Mouse (Mus musculus): ENCODE results near the gene Ptbp3. TPM values are rescaled to one million over a fixed set of nuclear protein-coding genes. Genes with fewer than 3 reads are reported as not detected.
A peak's percentile ranks its signal among the peaks of the same experiment; 100 is the strongest.

The Ptbp3 gene
- total and polyA plus RNA-seq, 3 experiments = 78.8 to 315 (median 121) TPM

- Histone ChIP-seq H3K79me2 (ENCODE audit: control insufficient read depth, insufficient read depth, low read length, poor library complexity) (no peaks in the 10 kb centered on the region), H3K27ac (ENCODE audit: control insufficient read depth, low read depth, low read length) (no peak overlapping the region), H3K4me1 (ENCODE audit: control insufficient read depth in 1 of 2, insufficient read depth in 2 of 2, low read length in 2 of 2) (peaks cover 15 to 21% of the 10 kb centered on the region in 2 experiments), H3K27me3 (ENCODE audit: control insufficient read depth in 1 of 2, insufficient read depth in 2 of 2, low read length in 2 of 2) (no peaks in the 10 kb centered on the region), H3K4me3 (ENCODE audit: control insufficient read depth in 1 of 2, insufficient read depth in 1 of 2, low read depth in 2 of 2, low read length in 2 of 2) (no peak overlapping the region), H3K36me3 (ENCODE audit: control insufficient read depth in 1 of 2, insufficient read depth in 2 of 2, low read length in 2 of 2) (peaks cover 0 to 15% of the 10 kb centered on the region in 2 experiments; a peak in 2 of 4 replicates), H3K9ac (ENCODE audit: control insufficient read depth, low read depth, low read length, poor library complexity, severe bottlenecking) (no peak overlapping the region), H3K9me3 (replicated peaks; ENCODE audit: insufficient read depth, low read length) (no peaks in the 10 kb centered on the region)
- DNase-seq (ENCODE audit: low read depth, low spot score) = no peak
- 0 out of 2 replicates have a peak, but pooled peaks have one; percentile 10 for TF ChIP-seq ELF1 (IDR thresholded peaks at IDR 0.05; ENCODE audit: low read depth, low read length)
- no peak for TF ChIP-seq BHLHE40 (IDR thresholded peaks at IDR 0.05; ENCODE audit: borderline replicate concordance, low read depth, low read length)
- TF ChIP-seq HCFC1 (IDR thresholded peaks at IDR 0.05; ENCODE audit: low read depth, low read length) = no peak
- TF ChIP-seq ETS1 (IDR thresholded peaks at IDR 0.05; ENCODE audit: low read depth, low read length) = peak; percentile 40
- no peak for TF ChIP-seq MXI1 (IDR thresholded peaks at IDR 0.05; ENCODE audit: low read depth, low read length)
- no peak for TF ChIP-seq EP300 (IDR thresholded peaks at IDR 0.05; ENCODE audit: low read depth in 1 of 2, low read length in 2 of 2)
- TF ChIP-seq TCF12 (IDR thresholded peaks at IDR 0.05; ENCODE audit: low read depth, low read length) = 0 out of 2 replicates have a peak, but pooled peaks have one; percentile 4
- no peak for TF ChIP-seq USF1 (IDR thresholded peaks at IDR 0.05; ENCODE audit: low read depth, low read length)
- TF ChIP-seq ZNF384 (IDR thresholded peaks at IDR 0.05; ENCODE audit: low read depth, low read length) = no peak
Observed at GRCm38 (mm10) chr4:59445516-59445915, 103.6 kb downstream of the Ptbp3 start.

DNA sequence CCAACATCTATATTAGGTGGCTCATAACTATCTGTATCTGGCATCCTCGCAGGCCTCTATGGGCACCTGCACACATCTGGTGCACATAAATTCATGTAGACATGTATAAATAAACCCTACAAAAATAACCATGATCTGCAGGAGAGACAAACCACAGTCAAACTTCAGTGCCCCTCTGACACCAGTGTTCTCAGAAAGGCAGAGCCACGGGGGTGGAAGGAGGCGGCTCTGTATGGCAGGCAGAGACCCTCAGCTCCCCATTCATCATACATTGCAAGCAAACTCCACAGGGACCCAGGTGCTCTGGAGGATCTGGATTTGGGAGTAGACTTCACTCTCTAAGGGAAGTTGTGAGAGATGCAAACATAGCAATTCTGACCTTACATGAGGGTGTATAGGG lies 104.2 kb downstream of the Ptbp3 start:
- Histone ChIP-seq H3K79me2 (ENCODE audit: control insufficient read depth, insufficient read depth, low read length, poor library complexity) (no peaks in the 10 kb centered on the region), H3K9ac (ENCODE audit: control insufficient read depth, low read depth, low read length, poor library complexity, severe bottlenecking) (no peak overlapping the region), H3K36me3 (ENCODE audit: control insufficient read depth in 1 of 2, insufficient read depth in 2 of 2, low read length in 2 of 2) (peaks cover 0 to 16% of the 10 kb centered on the region in 2 experiments; a peak in 2 of 4 replicates), H3K27me3 (ENCODE audit: control insufficient read depth in 1 of 2, insufficient read depth in 2 of 2, low read length in 2 of 2) (no peaks in the 10 kb centered on the region), H3K4me1 (ENCODE audit: control insufficient read depth in 1 of 2, insufficient read depth in 2 of 2, low read length in 2 of 2) (peaks cover 17 to 22% of the 10 kb centered on the region in 2 experiments), H3K9me3 (replicated peaks; ENCODE audit: insufficient read depth, low read length) (no peaks in the 10 kb centered on the region), H3K4me3 (ENCODE audit: control insufficient read depth in 1 of 2, insufficient read depth in 1 of 2, low read depth in 2 of 2, low read length in 2 of 2) (no peak overlapping the region), H3K27ac (ENCODE audit: control insufficient read depth, low read depth, low read length) (no peak overlapping the region)
- no peak for DNase-seq (ENCODE audit: low read depth, low spot score)
- TF ChIP-seq MAFK (IDR thresholded peaks at IDR 0.05; ENCODE audit: borderline replicate concordance, low read depth, low read length) (no peak), BHLHE40 (IDR thresholded peaks at IDR 0.05; ENCODE audit: borderline replicate concordance, low read depth, low read length) (no peak), KAT2A (conservative IDR thresholded peaks at IDR 0.05; ENCODE audit: low read depth, low read length) (no peak), MAZ (IDR thresholded peaks at IDR 0.05; ENCODE audit: low read depth, low read length) (no peak), TAL1 (IDR thresholded peaks at IDR 0.05; ENCODE audit: low read length) (no peak), ELF1 (IDR thresholded peaks at IDR 0.05; ENCODE audit: low read depth, low read length) (no peak), MEF2A (IDR thresholded peaks at IDR 0.05; ENCODE audit: extremely low read depth, insufficient replicate concordance, low read depth, low read length, poor library complexity, severe bottlenecking) (no peak), POLR2AphosphoS5 (IDR thresholded peaks at IDR 0.05; ENCODE audit: borderline replicate concordance, low read depth, low read length) (no peak), NELFE (IDR thresholded peaks at IDR 0.05; ENCODE audit: low read depth, low read length) (no peak), ZC3H11A (IDR thresholded peaks at IDR 0.05; ENCODE audit: low read depth, low read length) (no peak), UBTF (IDR thresholded peaks at IDR 0.05; ENCODE audit: borderline replicate concordance, insufficient read depth, low read depth, low read length) (no peak), MXI1 (IDR thresholded peaks at IDR 0.05; ENCODE audit: low read depth, low read length) (no peak), USF1 (IDR thresholded peaks at IDR 0.05; ENCODE audit: low read depth, low read length) (no peak), USF2 (IDR thresholded peaks at IDR 0.05; ENCODE audit: borderline replicate concordance in 1 of 2, insufficient read depth in 1 of 2, low read depth in 1 of 2, low read length in 2 of 2) (no peak), SIN3A (IDR thresholded peaks at IDR 0.05; ENCODE audit: low read length) (no peak), SMC3 (IDR thresholded peaks at IDR 0.05; ENCODE audit: low read depth, low read length) (no peak), MAX (IDR thresholded peaks at IDR 0.05; ENCODE audit: low read length) (no peak), E2F4 (IDR thresholded peaks at IDR 0.05; ENCODE audit: borderline replicate concordance, low read depth, low read length) (no peak)
